Mouse (Mus musculus) heart, postnatal 0 days (tissue): ENCODE results near the gene Fetub. TPM values are rescaled to one million over a fixed set of nuclear protein-coding genes. Genes with fewer than 3 reads are reported as not detected.
"Not testable (repeated sequence)": the region's sequence is repeated elsewhere in the genome, so short reads cannot be mapped to it uniquely, and the experiment has no call there.

Source experiments
- ATAC-seq: fragments of 200-750 bp; cut with Nextera tagmentation; 2 replicates; pipeline ENCODE4 v1.8.0; 2017; ENCODE audit warnings: low read depth, moderate number of reproducible peaks, moderate library complexity; ENCODE audit not compliant: insufficient read depth
- DNase-seq: peaks from one replicate; pipeline ENCODE4 v3.0.0-alpha.2; 2016; ENCODE audit warnings: low spot score
- H3K27ac ChIP-seq: fragments of 300-500 bp; sonication (generic); 2 replicates; pipeline ENCODE4 v1.5.1; 2014; ENCODE audit warnings: low read depth, mild to moderate bottlenecking
- H3K27me3 ChIP-seq: fragments of 300-500 bp; sonication (generic); 2 replicates; pipeline ENCODE4 v1.6.1; 2014; ENCODE audit warnings: low read length, mixed read lengths; ENCODE audit not compliant: control insufficient read depth, insufficient read depth
- H3K36me3 ChIP-seq: fragments of 300-500 bp; sonication (generic); replicated peaks from 2 replicates; pipeline ENCODE4 v1.6.1; 2014; ENCODE audit warnings: low read length, mixed read lengths; ENCODE audit not compliant: control insufficient read depth, insufficient read depth
- H3K4me1 ChIP-seq: fragments of 300-500 bp; sonication (generic); 2 replicates; pipeline ENCODE4 v1.6.1; 2014; ENCODE audit warnings: antibody characterized with exemption; ENCODE audit not compliant: control insufficient read depth, insufficient read depth
- H3K4me2 ChIP-seq: fragments of 300-500 bp; sonication (generic); 2 replicates; pipeline ENCODE4 v1.6.1; 2014; ENCODE audit warnings: low read depth, mild to moderate bottlenecking, low read length, moderate library complexity
- H3K4me3 ChIP-seq: fragments of 300-500 bp; sonication (generic); 2 replicates; pipeline ENCODE4 v1.5.1; 2014; ENCODE audit warnings: low read depth, low read length
- H3K9ac ChIP-seq: fragments of 300-500 bp; sonication (generic); replicated peaks from 2 replicates; pipeline ENCODE4 v1.6.1; 2014; ENCODE audit warnings: low read depth, low read length, mixed read lengths
- H3K9me3 ChIP-seq: fragments of 300-500 bp; sonication (generic); replicated peaks from 2 replicates; pipeline ENCODE4 v1.6.1; 2016; ENCODE audit warnings: low read length; ENCODE audit not compliant: control insufficient read depth
- CTCF ChIP-seq: IDR thresholded peaks from 2 replicates; pipeline ENCODE4 v1.5.1; 2016; ENCODE audit warnings: antibody characterized with exemption, control low read depth, low read depth
- EP300 ChIP-seq: IDR thresholded peaks from 2 replicates; pipeline ENCODE4 v1.6.1; 2016; ENCODE audit warnings: antibody characterized with exemption, low read depth
- WGBS: fragments of 180-500 bp; shearing (Covaris S2); extraction: QIAGEN DNeasy Blood & Tissue Kit; methylation state at CpG from one replicate; pipeline ENCODE4 v1.1.7; 2014; 5-methylcytosine and 5-hydroxymethylcytosine counted together
- polyA plus RNA-seq: library from polyadenylated mRNA; unstranded; fragments of >200 nt; fragmentation: Nextera tagmentation; extraction: Ambion mirVana; gene quantifications from 2 replicates; pipeline ENCODE4 v1.2.1, GENCODE M21; 2015
- total RNA-seq: library from RNA; depleted of rRNA; stranded (reverse); fragments of >200 nt; gene quantifications from 2 replicates; pipeline ENCODE4 v1.2.3, GENCODE M21; 2014; ENCODE audit warnings: low replicate concordance

The Fetub gene
- total and polyA plus RNA-seq, 2 experiments from 2014 or later, result not detected

DNA sequence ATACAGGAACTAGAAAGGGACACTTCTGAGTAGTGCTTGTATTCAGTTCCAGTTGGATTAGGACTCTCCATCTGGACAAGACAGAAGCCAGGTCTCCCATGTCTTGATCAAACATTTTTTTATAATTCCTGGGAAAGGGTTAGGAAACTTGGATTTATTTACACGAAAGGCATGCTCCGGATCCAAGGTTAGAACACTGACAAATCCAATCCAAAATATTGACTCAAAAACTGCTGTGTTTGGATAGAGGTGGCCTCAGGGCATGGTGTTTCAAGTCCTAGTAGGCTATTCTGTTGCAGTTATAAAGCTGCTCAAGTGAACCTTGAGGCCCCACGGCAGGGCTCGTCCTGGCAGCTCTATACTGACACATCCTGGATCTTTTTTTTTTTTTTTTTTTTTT lies 4.3 kb downstream of the Fetub start:
- TF ChIP-seq EP300 (no peak), CTCF (no peak)
- Histone ChIP-seq H3K27ac (no peak overlapping the region), H3K4me2 (no peak overlapping the region), H3K36me3 (no peaks in the 10 kb centered on the region), H3K4me3 (no peak overlapping the region), H3K4me1 (no peaks in the 10 kb centered on the region), H3K9me3 (no peaks in the 10 kb centered on the region), H3K27me3 (no peaks in the 10 kb centered on the region), H3K9ac (no peak overlapping the region)
- 73% methylated on average over 4 of the region's 4 CpGs for WGBS
- ATAC-seq (no peak), DNase-seq (no peak)

GRCm38 (mm10) chr16:22929575-22929974 lies 11.4 kb downstream of the Fetub start:
- DNase-seq, result no peak
- 57% methylated on average over 6 of the region's 6 CpGs for WGBS
- Histone ChIP-seq H3K9ac (no peak overlapping the region), H3K27ac (no peak overlapping the region), H3K4me3 (no peak overlapping the region), H3K4me2 (no peak overlapping the region), H3K27me3 (no peaks in the 10 kb centered on the region), H3K4me1 (no peaks in the 10 kb centered on the region), H3K9me3 (no peaks in the 10 kb centered on the region), H3K36me3 (no peaks in the 10 kb centered on the region)
- ATAC-seq, result no peak
- TF ChIP-seq CTCF (no peak), EP300 (no peak)

- ATAC-seq, result no peak
- Histone ChIP-seq H3K36me3 (no peaks in the 10 kb centered on the region), H3K27me3 (no peaks in the 10 kb centered on the region), H3K4me1 (no peaks in the 10 kb centered on the region), H3K9ac (no peak overlapping the region), H3K9me3 (no peaks in the 10 kb centered on the region), H3K4me3 (no peak overlapping the region), H3K27ac (no peak overlapping the region), H3K4me2 (no peak overlapping the region)
- DNase-seq, result no peak
- WGBS, result 75% methylated on average over 11 of the region's 11 CpGs
- TF ChIP-seq CTCF (no peak), EP300 (no peak)
Observed at GRCm38 (mm10) chr16:22931431-22932200, 13.5 kb downstream of the Fetub start.

- Histone ChIP-seq H3K9me3 (no peaks in the 10 kb centered on the region), H3K4me2 (no peak overlapping the region), H3K27ac (no peak overlapping the region), H3K27me3 (no peaks in the 10 kb centered on the region), H3K4me1 (no peaks in the 10 kb centered on the region), H3K9ac (no peak overlapping the region), H3K36me3 (no peaks in the 10 kb centered on the region), H3K4me3 (no peak overlapping the region)
- DNase-seq (no peak), ATAC-seq (no peak)
- WGBS, result 83% methylated on average over 12 of the region's 12 CpGs
- TF ChIP-seq CTCF, result no peak
- TF ChIP-seq EP300, result no peak
Observed at GRCm38 (mm10) chr16:22937631-22938030, 19.5 kb downstream of the Fetub start.

GRCm38 (mm10) chr16:22938541-22938940 lies 20.4 kb downstream of the Fetub start:
- 78% methylated on average over 2 of the region's 2 CpGs for WGBS
- no peak overlapping the region for H3K9ac ChIP-seq
- H3K9me3 ChIP-seq, result no peaks in the 10 kb centered on the region
- H3K27me3 ChIP-seq, result no peaks in the 10 kb centered on the region
- H3K4me3 ChIP-seq, result no peak overlapping the region
- no peak overlapping the region for H3K4me2 ChIP-seq
- DNase-seq (no peak), ATAC-seq (no peak)
- TF ChIP-seq EP300, result no peak
- no peaks in the 10 kb centered on the region for H3K4me1 ChIP-seq
- H3K27ac ChIP-seq, result no peak overlapping the region
- H3K36me3 ChIP-seq, result no peaks in the 10 kb centered on the region

DNA sequence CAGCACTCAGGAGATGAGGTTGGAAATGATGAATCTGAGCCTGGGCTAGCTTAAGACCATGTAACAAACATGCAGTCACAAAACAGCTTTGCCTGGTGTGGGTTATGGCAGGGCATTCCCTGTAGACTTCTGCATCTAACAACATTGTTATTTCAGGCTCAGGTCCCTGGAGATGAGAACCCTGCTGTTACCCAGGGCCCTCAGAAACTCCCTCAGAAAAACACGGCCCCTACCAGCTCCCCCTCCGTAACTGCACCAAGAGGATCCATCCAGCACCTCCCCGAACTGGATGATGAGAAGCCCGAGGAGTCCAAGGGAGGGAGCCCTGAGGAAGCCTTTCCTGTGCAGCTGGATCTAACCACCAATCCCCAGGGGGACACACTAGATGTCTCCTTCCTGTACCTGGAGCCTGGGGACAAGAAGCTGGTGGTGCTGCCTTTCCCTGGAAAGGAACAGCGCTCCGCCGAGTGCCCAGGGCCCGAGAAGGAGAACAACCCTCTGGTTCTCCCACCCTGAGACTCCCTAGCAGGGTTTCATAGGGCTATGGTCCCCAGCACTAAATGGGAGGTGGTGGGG lies 21.1 kb downstream of the Fetub start:
- TF ChIP-seq EP300, result no peak
- no peak for TF ChIP-seq CTCF
- Histone ChIP-seq H3K36me3 (no peaks in the 10 kb centered on the region), H3K27me3 (no peaks in the 10 kb centered on the region), H3K9ac (no peak overlapping the region), H3K9me3 (no peaks in the 10 kb centered on the region), H3K4me1 (no peaks in the 10 kb centered on the region), H3K27ac (no peak overlapping the region), H3K4me3 (no peak overlapping the region), H3K4me2 (no peak overlapping the region)
- WGBS, result 63% methylated on average over 8 of the region's 8 CpGs
- ATAC-seq (no peak), DNase-seq (no peak)

GRCm38 (mm10) chr16:22941825-22942476 lies 23.8 kb downstream of the Fetub start:
- not testable (repeated sequence) for H3K4me1 ChIP-seq, H3K27ac ChIP-seq, ATAC-seq, H3K9ac ChIP-seq, H3K9me3 ChIP-seq, H3K27me3 ChIP-seq, H3K4me3 ChIP-seq, H3K36me3 ChIP-seq, H3K4me2 ChIP-seq, DNase-seq
